Mouse (Mus musculus) liver, embryonic 12.5 days (tissue): ENCODE measurements around the gene Mettl11b. TPM values are rescaled to one million over a fixed set of nuclear protein-coding genes. Genes with fewer than 3 reads are reported as not detected.
"Not testable (repeated sequence)": the region's sequence is repeated elsewhere in the genome, so short reads cannot be mapped to it uniquely, and the experiment has no call there.

ENCODE experiments used
- ATAC-seq: fragments of 200-750 bp; cut with Nextera tagmentation; 2 replicates; pipeline ENCODE4 v1.8.0; 2017; ENCODE audit warnings: moderate number of reproducible peaks, mild to moderate bottlenecking, moderate library complexity
- H3K27ac ChIP-seq: fragments of 300-500 bp; sonication (generic); 2 replicates; pipeline ENCODE4 v1.5.1; 2016; ENCODE audit warnings: mild to moderate bottlenecking
- H3K27me3 ChIP-seq: fragments of 300-500 bp; sonication (generic); replicated peaks from 2 replicates; pipeline ENCODE4 v1.6.1; 2016; ENCODE audit warnings: mild to moderate bottlenecking, moderate library complexity
- H3K36me3 ChIP-seq: fragments of 300-500 bp; sonication (generic); 2 replicates; pipeline ENCODE4 v1.6.1; 2016; ENCODE audit warnings: mild to moderate bottlenecking, moderate library complexity
- H3K4me1 ChIP-seq: fragments of 300-500 bp; sonication (generic); 2 replicates; pipeline ENCODE4 v1.6.1; 2016
- H3K4me2 ChIP-seq: fragments of 300-500 bp; sonication (generic); 2 replicates; pipeline ENCODE4 v1.6.1; 2016; ENCODE audit warnings: mild to moderate bottlenecking, moderate library complexity
- H3K4me3 ChIP-seq: fragments of 300-500 bp; sonication (generic); 2 replicates; pipeline ENCODE4 v1.5.1; 2016; ENCODE audit warnings: mild to moderate bottlenecking, moderate library complexity
- H3K9ac ChIP-seq: fragments of 300-500 bp; sonication (generic); 2 replicates; pipeline ENCODE4 v1.6.1; 2016; ENCODE audit warnings: mild to moderate bottlenecking, moderate library complexity
- H3K9me3 ChIP-seq: fragments of 300-500 bp; sonication (generic); replicated peaks from 2 replicates; pipeline ENCODE4 v1.6.1; 2016; ENCODE audit warnings: mild to moderate bottlenecking, moderate library complexity
- WGBS: fragments of 180-500 bp; shearing (Covaris S2); methylation state at CpG from one replicate; pipeline ENCODE4 v1.1.7; 2016; ENCODE audit not compliant: insufficient replicate concordance; 5-methylcytosine and 5-hydroxymethylcytosine counted together
- polyA plus RNA-seq: library from polyadenylated mRNA; unstranded; fragments of >200 nt; fragmentation: Nextera tagmentation; extraction: Ambion mirVana; gene quantifications from 2 replicates; pipeline ENCODE4 v1.2.1, GENCODE M21; 2016

Gene Mettl11b
- not detected in 2 replicates for polyA plus RNA-seq

DNA sequence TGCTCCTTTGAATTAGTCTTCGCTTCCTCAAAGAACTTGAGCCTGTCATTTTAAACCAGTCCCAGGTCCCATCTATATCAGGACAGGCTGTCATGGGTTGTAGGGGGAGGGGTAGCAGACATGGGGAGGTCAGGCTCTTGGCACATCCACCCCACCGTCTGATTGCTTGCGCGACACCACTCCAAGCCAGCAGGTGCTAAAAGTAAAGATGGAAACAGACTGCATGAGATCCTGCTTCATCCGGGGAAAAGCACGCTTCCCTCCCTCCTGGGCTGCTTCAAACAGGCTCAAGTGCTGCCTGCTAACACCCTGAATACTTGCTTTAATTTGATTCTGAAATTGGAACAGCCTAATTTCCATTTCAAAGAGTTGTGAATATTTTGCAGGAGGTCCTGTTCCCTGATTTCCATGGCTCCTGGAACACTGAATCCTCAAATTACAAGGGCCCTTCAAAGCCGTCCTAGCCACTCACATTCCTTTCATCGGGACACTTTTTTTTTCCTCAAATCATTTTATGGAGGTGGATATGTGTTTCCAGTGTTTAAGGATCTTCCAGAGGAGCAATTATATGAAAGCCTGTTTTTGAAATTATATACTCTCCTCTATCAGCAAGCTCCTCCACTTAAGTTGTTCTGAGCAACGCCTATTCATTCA is at the start of gene Mettl11b:
Mettl11b (minus strand) TSS at position 127 of the 654 bp plus-strand sequence.
- Histone ChIP-seq H3K4me3 (no peak within 1 kb of the TSS), H3K4me2 (no peak within 1 kb of the TSS), H3K9me3 (no peaks in the 10 kb centered on the region), H3K27me3 (no peaks in the 10 kb centered on the region), H3K36me3 (no peaks in the 10 kb centered on the region), H3K27ac (no peak within 1 kb of the TSS), H3K9ac (no peak within 1 kb of the TSS), H3K4me1 (no peaks in the 10 kb centered on the region)
- 55% methylated on average over 9 of the region's 9 CpGs for WGBS
- no peak for ATAC-seq

DNA sequence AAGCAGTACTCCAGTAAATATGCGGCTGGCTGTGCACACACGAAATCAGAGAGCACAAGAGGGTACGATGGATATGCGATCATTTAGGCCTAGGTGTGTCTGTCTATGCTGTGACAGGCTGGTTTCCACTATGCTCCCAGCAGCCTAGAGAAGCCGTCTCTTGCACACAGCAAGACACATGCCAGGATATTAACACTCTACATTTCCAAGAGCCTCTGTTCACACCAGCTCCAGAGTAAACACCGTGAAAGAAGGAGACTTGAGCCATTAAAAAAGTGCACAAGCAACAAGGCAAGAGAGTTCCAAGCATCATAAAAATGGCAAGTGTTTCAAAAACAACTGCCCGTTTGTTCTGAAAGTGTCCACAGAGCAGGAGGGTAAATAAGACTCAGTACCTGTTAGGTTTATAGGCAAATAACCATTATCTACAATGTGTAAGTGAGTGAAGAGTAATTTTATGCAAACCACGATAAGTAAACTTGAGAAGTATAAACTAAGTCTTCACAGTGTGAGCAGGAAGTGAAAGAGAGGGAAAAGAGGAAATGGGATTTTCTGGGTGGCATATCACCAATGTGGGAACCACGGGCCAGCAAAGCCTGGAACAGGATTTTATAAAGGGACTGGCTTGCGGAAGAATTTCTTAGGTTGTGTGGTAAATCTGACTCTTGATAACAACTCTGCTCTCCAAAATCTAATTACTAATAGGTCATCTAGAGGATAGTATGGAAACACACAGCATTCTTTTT is 32.6 kb upstream of the Mettl11b start:
- 67% methylated on average over 10 of the region's 10 CpGs for WGBS
- Histone ChIP-seq H3K9me3 (no peaks in the 10 kb centered on the region), H3K27me3 (no peaks in the 10 kb centered on the region), H3K27ac (no peak overlapping the region), H3K4me1 (no peaks in the 10 kb centered on the region), H3K9ac (no peak overlapping the region), H3K36me3 (no peaks in the 10 kb centered on the region), H3K4me2 (no peak overlapping the region), H3K4me3 (no peak overlapping the region)
- ATAC-seq, result no peak

DNA sequence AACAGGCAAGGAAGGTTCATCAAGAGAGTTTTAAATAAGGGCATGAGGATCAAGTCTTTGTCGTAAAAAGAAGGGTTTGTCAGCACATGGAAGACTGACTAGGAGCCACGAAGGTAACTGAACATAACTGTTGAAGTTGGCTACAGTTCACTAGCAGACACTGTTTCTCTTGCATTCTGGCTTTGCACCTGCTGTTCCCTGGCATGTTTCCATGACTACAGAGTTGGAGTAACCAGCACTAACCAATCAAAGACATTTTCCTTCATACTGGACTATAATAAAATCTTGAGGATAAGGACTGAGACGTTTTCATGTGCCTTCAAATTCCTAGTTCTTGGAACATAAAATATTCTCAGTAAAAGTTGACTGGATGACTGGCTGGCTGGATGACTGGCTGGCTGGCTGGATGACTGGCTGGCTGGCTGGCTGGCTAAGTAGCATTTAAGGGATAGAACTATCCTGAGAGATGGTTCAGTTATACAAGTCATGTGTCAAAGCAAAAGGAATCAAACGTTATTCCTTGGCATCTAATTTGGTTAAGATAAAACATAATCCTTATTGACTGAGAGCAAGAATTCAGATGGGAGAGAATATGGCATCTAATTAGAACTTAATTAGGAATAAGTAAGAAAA is 26.4 kb upstream of the Mettl11b start:
- Histone ChIP-seq H3K4me3 (no peak overlapping the region), H3K4me2 (no peak overlapping the region), H3K9me3 (no peaks in the 10 kb centered on the region), H3K9ac (no peak overlapping the region), H3K27me3 (no peaks in the 10 kb centered on the region), H3K4me1 (no peaks in the 10 kb centered on the region), H3K36me3 (no peaks in the 10 kb centered on the region), H3K27ac (no peak overlapping the region)
- no peak for ATAC-seq
- WGBS, result 38% methylated on average over 4 of the region's 4 CpGs

GRCm38 (mm10) chr1:163737239-163737533 is 12.2 kb upstream of the Mettl11b start:
- Histone ChIP-seq H3K36me3 (no peaks in the 10 kb centered on the region), H3K4me3 (no peak overlapping the region), H3K27ac (no peak overlapping the region), H3K4me1 (no peaks in the 10 kb centered on the region), H3K9ac (no peak overlapping the region), H3K4me2 (no peak overlapping the region), H3K9me3 (0 out of 2 replicates have a peak, but pooled peaks cover 5% of the 10 kb centered on the region), H3K27me3 (no peaks in the 10 kb centered on the region)
- ATAC-seq, result no peak
- WGBS, result 60% methylated on average over 1 of the region's 1 CpGs

- 71% methylated on average over 10 of the region's 10 CpGs for WGBS
These were observed 11.6 kb upstream of the Mettl11b start for GRCm38 (mm10) chr1:163736441-163737238.

GRCm38 (mm10) chr1:163731166-163731565 is 6.1 kb upstream of the Mettl11b start:
- H3K9me3 ChIP-seq, H3K36me3 ChIP-seq, H3K27ac ChIP-seq, H3K9ac ChIP-seq, H3K27me3 ChIP-seq, ATAC-seq, H3K4me2 ChIP-seq, H3K4me3 ChIP-seq, H3K4me1 ChIP-seq: not testable (repeated sequence)
- 77% methylated on average over 10 of the region's 10 CpGs for WGBS

More at GRCm38 (mm10) chr1:163736441-163737238, 11.6 kb upstream of the Mettl11b start:
- ATAC-seq, result no peak
- Histone ChIP-seq H3K4me3 (no peak overlapping the region), H3K27ac (no peak overlapping the region), H3K9ac (no peak overlapping the region), H3K4me2 (no peak overlapping the region), H3K4me1 (no peaks in the 10 kb centered on the region), H3K27me3 (no peaks in the 10 kb centered on the region), H3K36me3 (no peaks in the 10 kb centered on the region), H3K9me3 (0 out of 2 replicates have a peak, but pooled peaks cover 5% of the 10 kb centered on the region)

- 34% methylated on average over 1 of the region's 1 CpGs for WGBS
- no peaks in the 10 kb centered on the region for H3K27me3 ChIP-seq
- no peaks in the 10 kb centered on the region for H3K4me1 ChIP-seq
- no peak for ATAC-seq
- no peaks in the 10 kb centered on the region for H3K36me3 ChIP-seq
- no peak overlapping the region for H3K4me3 ChIP-seq
- H3K9ac ChIP-seq, result no peak overlapping the region
- H3K9me3 ChIP-seq, result no peaks in the 10 kb centered on the region
- no peak overlapping the region for H3K27ac ChIP-seq
- H3K4me2 ChIP-seq, result no peak overlapping the region
These were observed 1.1 kb downstream of the Mettl11b start for GRCm38 (mm10) chr1:163723913-163724312.

GRCm38 (mm10) chr1:163708618-163709017 is 16.4 kb downstream of the Mettl11b start:
- Histone ChIP-seq H3K27me3 (no peaks in the 10 kb centered on the region), H3K27ac (no peak overlapping the region), H3K9ac (no peak overlapping the region), H3K4me1 (no peaks in the 10 kb centered on the region), H3K36me3 (no peaks in the 10 kb centered on the region), H3K4me2 (no peak overlapping the region), H3K4me3 (no peak overlapping the region), H3K9me3 (no peaks in the 10 kb centered on the region)
- 45% methylated on average over 2 of the region's 2 CpGs for WGBS
- no peak for ATAC-seq

- no peak overlapping the region for H3K4me3 ChIP-seq
- no peak for ATAC-seq
- H3K9me3 ChIP-seq, result no peaks in the 10 kb centered on the region
- no peak overlapping the region for H3K9ac ChIP-seq
- 70% methylated on average over 7 of the region's 7 CpGs for WGBS
- H3K27ac ChIP-seq, result no peak overlapping the region
- no peak overlapping the region for H3K4me2 ChIP-seq
- no peaks in the 10 kb centered on the region for H3K4me1 ChIP-seq
- H3K36me3 ChIP-seq, result no peaks in the 10 kb centered on the region
- no peaks in the 10 kb centered on the region for H3K27me3 ChIP-seq
These were observed 24.5 kb downstream of the Mettl11b start for GRCm38 (mm10) chr1:163700571-163700970.

GRCm38 (mm10) chr1:163699702-163700101 is 25.3 kb downstream of the Mettl11b start:
- ATAC-seq, result no peak
- no peaks in the 10 kb centered on the region for H3K36me3 ChIP-seq
- WGBS, result 71% methylated on average over 3 of the region's 3 CpGs
- no peaks in the 10 kb centered on the region for H3K4me1 ChIP-seq
- no peak overlapping the region for H3K27ac ChIP-seq
- no peak overlapping the region for H3K9ac ChIP-seq
- H3K27me3 ChIP-seq, result no peaks in the 10 kb centered on the region
- H3K4me3 ChIP-seq, result no peak overlapping the region
- no peak overlapping the region for H3K4me2 ChIP-seq
- H3K9me3 ChIP-seq, result no peaks in the 10 kb centered on the region

DNA sequence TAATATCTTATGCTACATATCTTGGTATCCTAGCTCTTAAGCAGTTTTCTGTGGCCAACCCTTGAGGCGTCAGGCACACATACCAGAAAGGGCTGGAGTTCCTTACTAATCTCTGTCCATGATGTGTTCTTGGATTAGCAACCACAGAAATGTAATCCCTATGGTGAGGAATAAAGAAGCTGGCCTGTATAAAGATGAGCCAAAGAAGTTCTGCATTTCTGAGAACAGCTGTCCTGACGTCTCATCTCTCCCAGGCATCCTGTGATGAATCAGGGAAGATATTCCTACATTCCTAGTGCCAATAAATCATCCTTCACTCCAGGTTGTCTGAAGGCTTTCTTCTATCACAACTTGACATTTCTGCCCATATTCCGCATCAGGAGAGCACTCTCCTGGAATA is 33.2 kb downstream of the Mettl11b start:
- ATAC-seq, result no peak
- Histone ChIP-seq H3K4me2 (no peak overlapping the region), H3K4me1 (no peaks in the 10 kb centered on the region), H3K9me3 (no peaks in the 10 kb centered on the region), H3K27me3 (no peaks in the 10 kb centered on the region), H3K36me3 (no peaks in the 10 kb centered on the region), H3K27ac (no peak overlapping the region), H3K4me3 (no peak overlapping the region), H3K9ac (no peak overlapping the region)
- WGBS, result 68% methylated on average over 3 of the region's 3 CpGs
